26 mouse cellular contexts compared by ENCODE assay signal in the genomic region with DNA sequence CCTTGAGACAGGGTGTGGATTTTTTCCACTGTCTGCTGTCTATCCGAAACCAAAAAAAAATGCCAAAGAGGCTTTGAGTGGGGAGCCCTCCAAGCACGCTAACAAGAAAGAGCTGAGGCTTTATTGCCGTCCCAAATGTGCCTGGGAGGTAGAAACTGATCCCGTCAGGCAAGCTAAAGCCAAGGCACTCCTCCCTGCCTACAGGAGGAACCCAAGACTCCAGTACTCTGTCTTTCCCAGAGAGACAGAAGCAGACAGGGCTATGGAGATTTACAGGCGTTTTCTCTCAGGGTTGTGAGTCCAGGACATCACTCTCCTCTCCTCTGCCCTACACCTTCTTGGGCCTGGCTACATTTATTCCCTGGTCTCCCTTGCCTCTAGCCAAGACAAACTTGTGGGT. TPM values are rescaled to one million over a fixed set of nuclear protein-coding genes. Genes with fewer than 3 reads are reported as not detected.
A peak's percentile ranks its signal among the peaks of the same experiment; 100 is the strongest.
DNase-seq lines count a peak whose midpoint lies in the region; ATAC-seq and TF ChIP-seq lines count a peak whose summit lies in the region.
"Had no signal": no experiment of that assay in that cellular context is flagged by ENCODE, and none has a peak within 500 bp of the region (broad histone marks: within the 10 kb centered on the region; RNA-seq: fewer than 3 reads in every experiment).

No protein-coding gene starts in this region.

- 28% methylated on average over 5 of the region's 5 CpGs for WGBS in kidney, embryonic 14.5 days
- WGBS in kidney, adult 2 months: 82% methylated on average over 5 of the region's 5 CpGs

- peak; percentile 28 for DNase-seq in gastrocnemius, adult 18-20 months (ENCODE audit: low spot score)
- no peak for DNase-seq in gastrocnemius, postnatal 14 days
- no peak for DNase-seq in kidney, adult 2 months
- peak; percentile 31 for DNase-seq in urinary bladder, postnatal 14 days (ENCODE audit: low spot score)
- DNase-seq in urinary bladder, postnatal 4 days (ENCODE audit: low spot score in 2 of 2): no peak
- DNase-seq in skeletal muscle tissue, adult 2 months (ENCODE audit: low read depth, low spot score): peak; percentile 47
- no peak for DNase-seq in left cerebral cortex, postnatal 10 days (ENCODE audit: extremely low spot score in 1 of 2, low spot score in 2 of 2)
- DNase-seq: adrenal gland, postnatal 14 days; cerebellum, adult 11 months; cerebellum, adult 9-10 months; cerebellum, postnatal 36 days; heart, postnatal 14 days; kidney, adult 9 months; layer of hippocampus, adult 9-11 months; lung, embryonic 14.5 days; lung, postnatal 14 days; midbrain, embryonic 14.5 days; right cerebral cortex, postnatal 14 days had no signal

- H3K9me3 ChIP-seq in kidney, embryonic 14.5 days (ENCODE audit: control insufficient read depth, low read length): no peaks in the 10 kb centered on the region
- H3K9me3 ChIP-seq: liver, embryonic 15.5 days; stomach, embryonic 15.5 days had no signal

- H3K4me1 ChIP-seq in kidney, embryonic 14.5 days (ENCODE audit: control insufficient read depth, insufficient read depth, low read length): peaks cover 6% of the 10 kb centered on the region; the same call in 1 of the 2 replicates
- H3K4me1 ChIP-seq in kidney, adult 2 months (ENCODE audit: control insufficient read depth, insufficient read depth, low read length): no peaks in the 10 kb centered on the region

- no peak overlapping the region for H3K9ac ChIP-seq in kidney, embryonic 14.5 days (ENCODE audit: low read depth, low read length)
- H3K9ac ChIP-seq: liver, embryonic 15.5 days; lung, embryonic 14.5 days; stomach, embryonic 15.5 days had no signal

- 0 out of 2 replicates have a peak overlapping the region, but pooled peaks have one; percentile 10 for H3K4me2 ChIP-seq in kidney, embryonic 14.5 days (replicated peaks; ENCODE audit: low read depth, low read length)
- H3K4me2 ChIP-seq: liver, embryonic 15.5 days; lung, embryonic 14.5 days; stomach, embryonic 15.5 days had no signal

- no peak overlapping the region for H3K4me3 ChIP-seq in kidney, embryonic 14.5 days (ENCODE audit: low read length)
- no peak overlapping the region for H3K4me3 ChIP-seq in kidney, adult 2 months (ENCODE audit: insufficient read depth, low read depth, low read length)
- H3K4me3 ChIP-seq: liver, embryonic 15.5 days; stomach, embryonic 15.5 days had no signal

- no peak for TF ChIP-seq POLR2A in kidney, adult 2 months (IDR thresholded peaks at IDR 0.05; ENCODE audit: low read depth, low read length)

- peak; percentile 60; the same call in 1 of the 2 replicates for ATAC-seq in kidney, embryonic 14.5 days (ENCODE audit: low FRiP score, low TSS enrichment)
- ATAC-seq: forebrain, embryonic 14.5 days had no signal

- no peaks in the 10 kb centered on the region for H3K36me3 ChIP-seq in kidney, embryonic 14.5 days (ENCODE audit: control insufficient read depth, insufficient read depth, low read length)
- H3K36me3 ChIP-seq in kidney, adult 2 months (ENCODE audit: control insufficient read depth, insufficient read depth, low read length): no peaks in the 10 kb centered on the region
- H3K36me3 ChIP-seq: liver, embryonic 15.5 days; stomach, embryonic 15.5 days had no signal

- TF ChIP-seq CTCF in kidney, adult 2 months (conservative IDR thresholded peaks at IDR 0.05; ENCODE audit: insufficient read depth, insufficient read length, low read depth, low read length): no peak

- H3K27ac ChIP-seq in kidney, embryonic 14.5 days (ENCODE audit: low read depth, low read length): peak overlapping the region; percentile 48; the same call in 1 of the 2 replicates
- no peak overlapping the region for H3K27ac ChIP-seq in kidney, adult 2 months (ENCODE audit: insufficient read depth, low read depth, low read length)
- H3K27ac ChIP-seq: liver, embryonic 15.5 days; stomach, embryonic 15.5 days had no signal

- intact Hi-C loops in gastrocnemius, postnatal 14 days (cut with DNase I; ENCODE audit: low total_unique reads): loop anchor here (5.0 kb wide), 1 partner anchor 184 kb away; no protein-coding TSS in a partner anchor
- intact Hi-C loops in left cerebral cortex, postnatal 10 days (cut with DNase I): loop anchor here (10.0 kb wide), 1 partner anchor 426 kb away; no protein-coding TSS in a partner anchor

- no peaks in the 10 kb centered on the region for H3K27me3 ChIP-seq in kidney, embryonic 14.5 days (ENCODE audit: control insufficient read depth, insufficient read depth, low read length)
- no peaks in the 10 kb centered on the region for H3K27me3 ChIP-seq in kidney, adult 2 months (replicated peaks; ENCODE audit: control insufficient read depth, insufficient read depth, low read length)
- H3K27me3 ChIP-seq: liver, embryonic 15.5 days; stomach, embryonic 15.5 days had no signal

RNA-seq across cellular contexts. Expression of a gene that starts 32.3 kb away (rescaled TPM):
- total RNA-seq in gastrocnemius, adult 18-20 months (2021): not detected
- total RNA-seq in gastrocnemius, postnatal 14 days (2021): not detected
- 8.8 and 9.9 TPM in 2 replicates for polyA plus RNA-seq in kidney, embryonic 14.5 days (2014; fragmentation: Nextera tagmentation; extraction: Ambion mirVana)
- 0.77 and 1.1 TPM in 2 replicates for polyA plus RNA-seq in kidney, adult 2 months (2012; rRNA removed)
- total RNA-seq in left cerebral cortex, postnatal 10 days (2021): not detected
- total RNA-seq: gastrocnemius, adult 8-10 months; heart, postnatal 14 days; left cerebral cortex, postnatal 14 days had no signal
- polyA plus RNA-seq: forebrain, embryonic 14.5 days; frontal cortex, adult 2 months; liver, adult 2 months; midbrain, embryonic 14.5 days had no signal

Comparison
In these comparisons a context has a peak if more than half of its experiments do, and no peak if none do; other contexts are left out.
1. DNase-seq: peak in gastrocnemius, adult 18-20 months (single experiment), urinary bladder, postnatal 14 days (single experiment) and skeletal muscle tissue, adult 2 months (single experiment); none in gastrocnemius, postnatal 14 days (single experiment), kidney, adult 2 months (single experiment), urinary bladder, postnatal 4 days (0 of 2) and left cerebral cortex, postnatal 10 days (0 of 2).